Mouse (Mus musculus) retina, adult 2 months (tissue): ENCODE data around the gene Csn1s2a.
"Not testable (repeated sequence)": the region's sequence is repeated elsewhere in the genome, so short reads cannot be mapped to it uniquely, and the experiment has no call there.

Source experiments
- DNase-seq: peaks from one replicate; pipeline ENCODE4 v3.0.0-alpha.2; 2012; ENCODE audit warnings: low read depth, low spot score

Csn1s2a gene

GRCm38 (mm10) chr5:87774267-87774666, at the start of gene Csn1s2a:
Gene Csn1s2a, plus strand, starts transcription at chr5:87774567.
- no peak for DNase-seq

- no peak for DNase-seq
Measured at GRCm38 (mm10) chr5:87734821-87735220, 39.5 kb upstream of the Csn1s2a start.

- DNase-seq: no peak
Measured at GRCm38 (mm10) chr5:87753471-87753870, 20.9 kb upstream of the Csn1s2a start.

GRCm38 (mm10) chr5:87764546-87764945, 9.8 kb upstream of the Csn1s2a start:
- no peak for DNase-seq

- not testable (repeated sequence) for DNase-seq
Measured at GRCm38 (mm10) chr5:87772151-87772550, 2.2 kb upstream of the Csn1s2a start.

- DNase-seq: no peak
Measured at GRCm38 (mm10) chr5:87782731-87783130, 8.4 kb downstream of the Csn1s2a start.

GRCm38 (mm10) chr5:87807782-87808181, 33.4 kb downstream of the Csn1s2a start, which contains the start of gene Csn1s2b:
Gene Csn1s2b, plus strand, starts transcription at chr5:87808082.
- DNase-seq: no peak

- DNase-seq: no peak
Measured at GRCm38 (mm10) chr5:87809253-87809652, 34.9 kb downstream of the Csn1s2a start.

GRCm38 (mm10) chr5:87825386-87825785, 51.0 kb downstream of the Csn1s2a start, which contains the start of gene Prr27:
Gene Prr27, plus strand, starts transcription at chr5:87825686.
- no peak for DNase-seq
